ENCODE assay signal across 10 mouse cellular contexts in the genomic region with DNA sequence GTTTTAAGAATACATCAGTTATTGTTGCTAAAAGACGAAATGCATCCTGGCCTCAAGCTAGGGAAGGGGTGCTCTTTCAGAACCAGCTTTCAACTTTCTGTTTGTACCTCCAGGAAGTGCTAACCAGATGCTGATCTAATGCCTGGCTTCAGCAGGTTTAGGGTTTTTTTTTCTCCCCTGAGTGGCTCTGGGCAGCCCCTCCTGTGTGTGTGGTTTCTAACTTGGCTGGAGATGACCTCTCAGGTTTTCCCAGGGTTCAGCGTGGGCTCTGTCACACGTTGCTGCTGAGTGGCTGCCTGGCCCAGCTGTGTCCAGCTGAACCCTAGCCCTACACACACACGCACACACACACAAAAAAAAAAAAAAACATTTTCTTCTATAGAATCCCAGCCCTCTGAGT. TPM values are rescaled to one million over a fixed set of nuclear protein-coding genes. Genes with fewer than 3 reads are reported as not detected.
DNase-seq lines count a peak whose midpoint lies in the region; ATAC-seq lines count a peak whose summit lies in the region.
"Had no signal": no experiment of that assay in that cellular context is flagged by ENCODE, and none has a peak within 500 bp of the region (broad histone marks: within the 10 kb centered on the region; RNA-seq: fewer than 3 reads in every experiment).

No protein-coding gene starts in this region.

- peak overlapping the region; percentile 14 for H3K4me3 ChIP-seq in erythroblast, embryonic 14.5 days (replicated peaks)
- H3K4me3 ChIP-seq in limb, embryonic 11.5 days (ENCODE audit: low read depth, low read length): no peak overlapping the region
- H3K4me3 ChIP-seq in limb, embryonic 10.5 days: no peak overlapping the region

- no peak for ATAC-seq in erythroblast, adult 5-6 weeks (replicated peaks; ENCODE audit: low FRiP score, poor library complexity, severe bottlenecking)
- ATAC-seq in limb, embryonic 11.5 days (ENCODE audit: insufficient number of reproducible peaks, low FRiP score, low TSS enrichment, low read depth): no peak
- peak; percentile 10 for ATAC-seq in granulocyte monocyte progenitor cell, adult 5-6 weeks (replicated peaks; ENCODE audit: poor library complexity, severe bottlenecking)
- 0 out of 2 replicates have a peak, but pooled peaks have one; percentile 19 for ATAC-seq in megakaryocyte-erythroid progenitor cell, adult 5-6 weeks (replicated peaks; ENCODE audit: low FRiP score, low TSS enrichment, poor library complexity, severe bottlenecking)
- ATAC-seq in cerebellum, adult (ENCODE audit: insufficient number of reproducible peaks, low FRiP score, low TSS enrichment): no peak

- H3K4me1 ChIP-seq in erythroblast, embryonic 14.5 days (ENCODE audit: control insufficient read depth): peaks cover 44% of the 10 kb centered on the region
- peaks cover 10% of the 10 kb centered on the region for H3K4me1 ChIP-seq in limb, embryonic 11.5 days (ENCODE audit: control insufficient read depth, insufficient read depth, low read length)
- peaks cover 32% of the 10 kb centered on the region for H3K4me1 ChIP-seq in limb, embryonic 10.5 days

- H3K9me3 ChIP-seq in erythroblast, embryonic 14.5 days (ENCODE audit: control insufficient read depth, low read length): no peaks in the 10 kb centered on the region
- H3K9me3 ChIP-seq in limb, embryonic 11.5 days (ENCODE audit: control insufficient read depth, low read length): no peaks in the 10 kb centered on the region
- H3K9me3 ChIP-seq in limb, embryonic 10.5 days (replicated peaks): no peaks in the 10 kb centered on the region

- WGBS in limb, embryonic 11.5 days: 55% methylated on average over 4 of the region's 4 CpGs
- WGBS in limb, embryonic 10.5 days: 60% methylated on average over 4 of the region's 4 CpGs

- H3K27ac ChIP-seq in limb, embryonic 11.5 days (replicated peaks; ENCODE audit: low read depth, low read length): 0 out of 2 replicates have a peak overlapping the region, but pooled peaks have one; percentile 31
- H3K27ac ChIP-seq in limb, embryonic 10.5 days: no peak overlapping the region

- H3K9ac ChIP-seq in limb, embryonic 11.5 days (ENCODE audit: low read length): no peak overlapping the region

- no peaks in the 10 kb centered on the region for H3K27me3 ChIP-seq in erythroblast, embryonic 14.5 days (ENCODE audit: control insufficient read depth)
- no peaks in the 10 kb centered on the region for H3K27me3 ChIP-seq in limb, embryonic 11.5 days (ENCODE audit: control insufficient read depth, insufficient read depth, low read length)
- H3K27me3 ChIP-seq in limb, embryonic 10.5 days (ENCODE audit: low read depth, poor library complexity, severe bottlenecking): no peaks in the 10 kb centered on the region

- no peak overlapping the region for H3K4me2 ChIP-seq in limb, embryonic 11.5 days (ENCODE audit: low read depth, severe bottlenecking)

- no peaks in the 10 kb centered on the region for H3K36me3 ChIP-seq in erythroblast, embryonic 14.5 days (ENCODE audit: control insufficient read depth)
- no peaks in the 10 kb centered on the region for H3K36me3 ChIP-seq in limb, embryonic 11.5 days (ENCODE audit: control insufficient read depth, insufficient read depth, low read length)
- H3K36me3 ChIP-seq in limb, embryonic 10.5 days: no peaks in the 10 kb centered on the region

- no peak for DNase-seq in limb, embryonic 11.5 days (ENCODE audit: low spot score)
- no peak for DNase-seq in limb, embryonic 10.5 days (ENCODE audit: low spot score)
- DNase-seq in frontal cortex, postnatal 25 days (ENCODE audit: low spot score in 2 of 2): no peak
- DNase-seq: heart, postnatal 4 days; lung, postnatal 14 days had no signal

RNA-seq across cellular contexts. Expression of a gene that starts 45.4 kb away (rescaled TPM):
- polyA plus RNA-seq in erythroblast, embryonic 14.5 days (2012): 0.07 and 0.10 TPM in 2 replicates
- 1.0 and 1.5 TPM in 2 replicates for total RNA-seq in erythroblast, adult 5-6 weeks (2015; ENCODE audit: low replicate concordance)
- under 0.01 and 2.2 TPM in 2 replicates for total RNA-seq in erythroblast, adult 5-6 weeks (2017; ENCODE audit: low replicate concordance)
- polyA plus RNA-seq in limb, embryonic 11.5 days (2014; fragmentation: Nextera tagmentation; extraction: Ambion mirVana): 3.5 and 4.9 TPM in 2 replicates
- polyA plus RNA-seq in limb, embryonic 10.5 days (2016; fragmentation: Nextera tagmentation; extraction: Ambion mirVana): 1.8 and 2.2 TPM in 2 replicates
- total RNA-seq in granulocyte monocyte progenitor cell, adult 5-6 weeks (2014; fragmentation: Nextera tagmentation): 1.7 and 2.2 TPM in 2 replicates
- total RNA-seq in granulocyte monocyte progenitor cell, adult 5-6 weeks (2017): 0.67 and 1.4 TPM in 2 replicates
- total RNA-seq in megakaryocyte-erythroid progenitor cell, adult 5-6 weeks (2014; fragmentation: Nextera tagmentation): 5.0 and 18.9 TPM in 2 replicates
- total RNA-seq in megakaryocyte-erythroid progenitor cell, adult 5-6 weeks (2017): 6.6 and 6.8 TPM in 2 replicates

Comparison
In these comparisons a context has a peak if more than half of its experiments do, and no peak if none do; other contexts are left out.
1. ATAC-seq: peak in granulocyte monocyte progenitor cell, adult 5-6 weeks (single experiment) and megakaryocyte-erythroid progenitor cell, adult 5-6 weeks (single experiment); none in erythroblast, adult 5-6 weeks (single experiment), limb, embryonic 11.5 days (single experiment) and cerebellum, adult (single experiment).